Mouse (Mus musculus) megakaryocyte, embryonic 14.5 days (primary cell): ENCODE results near the gene Fam83f.

Source experiments
- FLI1 ChIP-seq: IDR thresholded peaks from 2 replicates; pipeline ENCODE4 v1.6.1; 2012; ENCODE audit warnings: low read length, inconsistent platforms, mixed read lengths
- GATA1 ChIP-seq: IDR thresholded peaks from 3 replicates; pipeline ENCODE4 v1.6.1; 2012; ENCODE audit warnings: mixed read lengths, low read length, inconsistent platforms, borderline replicate concordance

DNA sequence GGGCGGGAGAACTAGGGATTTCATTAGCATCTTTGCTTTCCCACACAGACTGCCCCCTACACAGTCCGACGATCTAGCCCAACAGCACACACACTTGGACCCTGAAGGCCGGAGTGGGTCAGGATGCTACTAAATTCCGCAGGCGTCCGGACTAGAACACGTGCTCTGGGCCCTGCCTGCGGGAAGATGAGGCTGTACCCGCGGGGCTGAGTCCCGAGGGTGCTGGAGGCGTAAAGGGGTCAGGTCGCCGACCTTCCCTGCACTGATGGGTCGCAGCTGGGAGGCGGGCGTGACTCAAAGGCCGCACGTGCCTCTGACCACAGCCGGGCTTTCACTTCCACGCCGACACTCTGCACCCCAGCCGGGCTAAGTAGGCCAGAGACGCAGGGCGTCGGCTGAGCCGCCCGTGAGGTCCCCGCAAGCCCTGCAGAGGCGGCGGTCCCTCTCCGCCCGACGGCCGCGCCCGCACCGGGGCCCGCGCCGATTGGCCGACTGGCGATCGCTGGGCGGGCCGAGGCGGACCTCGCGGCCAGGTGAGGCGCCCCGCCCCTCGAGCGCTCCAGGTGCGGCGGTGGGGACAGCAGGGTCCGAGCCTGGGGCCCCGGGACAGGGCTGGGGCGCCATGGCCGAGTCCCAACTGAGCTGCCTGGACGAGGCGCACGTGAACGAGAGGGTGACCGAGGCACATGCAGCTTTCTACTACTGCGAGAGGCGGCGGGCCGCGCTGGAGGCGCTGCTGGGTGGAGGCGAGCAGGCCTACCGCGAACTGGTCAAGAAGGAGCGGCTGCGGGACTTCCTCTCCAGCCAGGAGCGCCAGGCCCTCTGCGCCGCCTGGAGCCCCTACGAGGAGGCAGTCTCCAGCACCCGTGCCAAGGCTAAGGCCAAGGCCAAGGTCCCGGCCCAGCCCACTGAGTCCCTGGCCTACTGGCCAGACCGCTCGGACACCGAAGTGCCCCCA lies at the start of gene Fam83f:
- TF ChIP-seq GATA1 (no peak), FLI1 (no peak)
